Mouse (Mus musculus) frontal cortex, adult 2 months (tissue): Measurements from ENCODE around the gene Adamts16. TPM values are rescaled to one million over a fixed set of nuclear protein-coding genes. Genes with fewer than 3 reads are reported as not detected.

Experiments used
- DNase-seq, 2 experiments: peaks; one replicate each; pipeline ENCODE4 v3.0.0; 2022; ENCODE audit warnings: low spot score in 1 of 2; ENCODE audit errors: extremely low spot score in 1 of 2
- polyA plus RNA-seq: library from polyadenylated mRNA; depleted of rRNA; stranded (reverse); fragments of >200 nt; gene quantifications from 2 replicates; pipeline ENCODE4 v1.2.3, GENCODE M21; 2012

Gene Adamts16
- polyA plus RNA-seq, 1 experiment: 5.1 TPM

- DNase-seq: no peak
Observed at GRCm38 (mm10) chr13:70837571-70837970, 4.0 kb downstream of the Adamts16 start.

- DNase-seq: no peak
Observed at GRCm38 (mm10) chr13:70836246-70836645, 5.4 kb downstream of the Adamts16 start.

- DNase-seq: no peak
Observed at GRCm38 (mm10) chr13:70832593-70833138, 8.9 kb downstream of the Adamts16 start.

GRCm38 (mm10) chr13:70831041-70831440, 10.6 kb downstream of the Adamts16 start:
- DNase-seq: peak in 1 of 2 experiments; percentile 51

GRCm38 (mm10) chr13:70827507-70827906, 14.1 kb downstream of the Adamts16 start:
- DNase-seq: no peak

- DNase-seq: no peak
Observed at GRCm38 (mm10) chr13:70825265-70825664, 16.3 kb downstream of the Adamts16 start.

- DNase-seq: no peak
Observed at GRCm38 (mm10) chr13:70823757-70824156, 17.9 kb downstream of the Adamts16 start.

- no peak for DNase-seq
Observed at GRCm38 (mm10) chr13:70818982-70819381, 22.6 kb downstream of the Adamts16 start.

- no peak for DNase-seq
Observed at GRCm38 (mm10) chr13:70814423-70814822, 27.2 kb downstream of the Adamts16 start.

GRCm38 (mm10) chr13:70805506-70805905, 36.1 kb downstream of the Adamts16 start:
- DNase-seq: no peak

- DNase-seq: no peak
Observed at GRCm38 (mm10) chr13:70802849-70803248, 38.8 kb downstream of the Adamts16 start.

- no peak for DNase-seq
Observed at GRCm38 (mm10) chr13:70799322-70799721, 42.3 kb downstream of the Adamts16 start.

- DNase-seq: peak; percentile 34 to 51
Observed at GRCm38 (mm10) chr13:70798396-70798795, 43.2 kb downstream of the Adamts16 start.

GRCm38 (mm10) chr13:70794074-70794572, 47.5 kb downstream of the Adamts16 start:
- peak; percentile 25 to 66 for DNase-seq

GRCm38 (mm10) chr13:70793660-70794059, 48.0 kb downstream of the Adamts16 start:
- no peak for DNase-seq

GRCm38 (mm10) chr13:70792950-70793349, 48.7 kb downstream of the Adamts16 start:
- DNase-seq: no peak

GRCm38 (mm10) chr13:70789806-70790205, 51.8 kb downstream of the Adamts16 start:
- DNase-seq: no peak

GRCm38 (mm10) chr13:70789022-70789421, 52.6 kb downstream of the Adamts16 start:
- no peak for DNase-seq

GRCm38 (mm10) chr13:70785078-70785477, 56.5 kb downstream of the Adamts16 start:
- no peak for DNase-seq

- DNase-seq: no peak
Observed at GRCm38 (mm10) chr13:70784126-70784525, 57.5 kb downstream of the Adamts16 start.

- DNase-seq: no peak
Observed at GRCm38 (mm10) chr13:70779781-70780180, 61.8 kb downstream of the Adamts16 start.

GRCm38 (mm10) chr13:70778872-70779554, 62.6 kb downstream of the Adamts16 start:
- DNase-seq: no peak
